Mouse (Mus musculus) stomach, postnatal 0 days (tissue): ENCODE measurements at regions not wholly inside any gene's neighbourhood (a gene's known extent, or its start where the extent isn't known, plus 50 kb on each side); places are given as distances from the start of the nearest gene placed in this dataset.

Experiments
- CTCF ChIP-seq: IDR thresholded peaks from 2 replicates; pipeline ENCODE4 v1.5.1; 2016; ENCODE audit warnings: antibody characterized with exemption, low read depth, mild to moderate bottlenecking, moderate library complexity
- EP300 ChIP-seq: optimal IDR thresholded peaks from 2 replicates; pipeline ENCODE3; 2016; ENCODE audit warnings: antibody characterized with exemption

DNA sequence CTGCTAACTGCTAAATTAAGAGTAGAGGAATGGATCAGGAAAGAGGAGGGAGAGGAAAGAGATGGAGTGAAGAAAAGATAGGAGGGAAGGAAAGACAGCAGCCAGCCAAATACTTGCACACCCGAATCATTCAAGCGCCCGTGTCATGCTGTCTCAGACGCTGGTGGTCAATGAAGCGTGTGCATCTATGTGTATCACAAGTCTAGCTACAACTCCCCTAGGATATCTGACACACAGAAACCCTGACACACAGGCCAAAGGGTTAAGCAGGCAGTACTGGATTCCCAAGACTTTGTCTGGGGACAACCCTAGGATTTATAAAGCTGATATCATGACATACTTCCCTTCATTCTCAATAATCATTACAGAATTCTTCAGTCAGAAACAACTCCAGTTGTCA lies 289.7 kb downstream of the Ptbp2 start:
- TF ChIP-seq CTCF (no peak), EP300 (no peak)
